Comparison of ENCODE assay signal across 8 mouse cellular contexts in the genomic region with DNA sequence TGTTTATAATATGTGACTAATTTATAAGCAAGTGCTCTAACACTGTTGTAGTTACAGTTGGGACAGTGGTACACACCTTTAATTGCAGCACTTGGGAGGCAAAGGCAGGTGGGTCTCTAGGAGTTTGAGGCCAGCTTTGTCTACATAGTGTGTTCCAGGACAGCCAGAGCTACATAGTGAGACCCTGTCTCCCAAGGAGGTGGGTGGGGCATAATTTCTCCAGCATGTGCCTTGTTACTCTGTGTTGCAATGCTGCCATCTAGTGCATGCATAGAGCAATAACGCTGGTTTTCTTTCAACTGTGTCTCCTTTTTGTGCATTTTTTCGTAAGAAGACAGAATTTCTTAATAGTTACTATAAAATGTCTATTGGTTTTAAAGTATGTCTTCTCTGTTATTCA. TPM values are rescaled to one million over a fixed set of nuclear protein-coding genes. Genes with fewer than 3 reads are reported as not detected.
A peak's percentile ranks its signal among the peaks of the same experiment; 100 is the strongest.
DNase-seq lines count a peak whose midpoint lies in the region; ATAC-seq and TF ChIP-seq lines count a peak whose summit lies in the region.

No protein-coding gene starts in this region.

- peak; percentile 56 to 91 for TF ChIP-seq CTCF in CH12.LX (conservative IDR thresholded peaks at IDR 0.05 in 1 of 2, IDR thresholded peaks at IDR 0.05 in 1 of 2; ENCODE audit: low read depth in 2 of 2, low read length in 2 of 2)
- peak; percentile 89 for TF ChIP-seq CTCF in liver, embryonic 14.5 days (IDR thresholded peaks at IDR 0.05; ENCODE audit: low read depth)

- TF ChIP-seq RAD21 in CH12.LX (IDR thresholded peaks at IDR 0.05; ENCODE audit: low read depth, low read length): peak; percentile 91

- 42% methylated on average over 2 of the region's 2 CpGs for WGBS in embryonic facial prominence, embryonic 10.5 days
- 40% methylated on average over 2 of the region's 2 CpGs for WGBS in liver, embryonic 14.5 days (ENCODE audit: insufficient replicate concordance)
- 41% methylated on average over 2 of the region's 2 CpGs for WGBS in neural tube, embryonic 14.5 days

- 0 out of 2 replicates have a peak, but pooled peaks have one; percentile 35 for ATAC-seq in liver, embryonic 14.5 days (ENCODE audit: insufficient read depth)
- ATAC-seq in neural tube, embryonic 14.5 days (ENCODE audit: low read depth): peak; percentile 94

- no peak for TF ChIP-seq POLR2A in CH12.LX (IDR thresholded peaks at IDR 0.05; ENCODE audit: low read depth, low read length)

- no peak overlapping the region for H3K4me2 ChIP-seq in CH12.LX (ENCODE audit: insufficient read depth, low read depth, poor library complexity, severe bottlenecking)
- no peak overlapping the region for H3K4me2 ChIP-seq in liver, embryonic 14.5 days (ENCODE audit: low read depth)
- no peak overlapping the region for H3K4me2 ChIP-seq in neural tube, embryonic 14.5 days (ENCODE audit: low read depth, low read length)

- no peaks in the 10 kb centered on the region for H3K27me3 ChIP-seq in CH12.LX (replicated peaks)
- no peaks in the 10 kb centered on the region for H3K27me3 ChIP-seq in embryonic facial prominence, embryonic 10.5 days (replicated peaks; ENCODE audit: low read depth, poor library complexity, severe bottlenecking)
- no peaks in the 10 kb centered on the region for H3K27me3 ChIP-seq in liver, embryonic 14.5 days (ENCODE audit: control insufficient read depth, insufficient read depth, low read length)
- H3K27me3 ChIP-seq in neural tube, embryonic 14.5 days (ENCODE audit: control insufficient read depth, insufficient read depth, low read length): no peaks in the 10 kb centered on the region

- in situ Hi-C loops in CH12.LX (cut with MboI; ENCODE audit: low pct_ligation_motif_present, low pct_unique_long_range_greater_than_20kb, low sequenced_read_pairs): no loop called here

- H3K9me3 ChIP-seq in CH12.LX (replicated peaks; ENCODE audit: low read length): no peaks in the 10 kb centered on the region
- H3K9me3 ChIP-seq in embryonic facial prominence, embryonic 10.5 days: no peaks in the 10 kb centered on the region
- H3K9me3 ChIP-seq in liver, embryonic 14.5 days (ENCODE audit: control insufficient read depth, low read length): no peaks in the 10 kb centered on the region
- no peaks in the 10 kb centered on the region for H3K9me3 ChIP-seq in neural tube, embryonic 14.5 days (ENCODE audit: control insufficient read depth, low read length)

- no peaks in the 10 kb centered on the region for H3K4me1 ChIP-seq in CH12.LX (ENCODE audit: control insufficient read depth in 1 of 2, insufficient read depth in 2 of 2)
- H3K4me1 ChIP-seq in embryonic facial prominence, embryonic 10.5 days: no peaks in the 10 kb centered on the region
- H3K4me1 ChIP-seq in liver, embryonic 14.5 days (replicated peaks; ENCODE audit: control insufficient read depth in 2 of 2, insufficient read depth in 2 of 2, low read length in 1 of 2): no peaks in the 10 kb centered on the region
- H3K4me1 ChIP-seq in neural tube, embryonic 14.5 days (ENCODE audit: control insufficient read depth, insufficient read depth, low read length): no peaks in the 10 kb centered on the region

- peak; percentile 61 for DNase-seq in CH12.LX (ENCODE audit: extremely low read depth)
- peak; percentile 9 for DNase-seq in adrenal gland, adult 8-10 months
- DNase-seq in embryonic facial prominence, embryonic 10.5 days (ENCODE audit: low spot score): peak; percentile 64
- peak; percentile 45 to 55 for DNase-seq in heart, postnatal 10 days
- peak; percentile 40 to 43 for DNase-seq in kidney, postnatal 25 days
- DNase-seq in liver, embryonic 14.5 days (ENCODE audit: low read depth in 3 of 3, low spot score in 3 of 3): peak; percentile 27 to 51 (median 40)
- no peak for DNase-seq in testis, postnatal 10 days (ENCODE audit: low spot score)

- H3K36me3 ChIP-seq in CH12.LX (replicated peaks in 1 of 2; ENCODE audit: control insufficient read depth in 1 of 2, insufficient read depth in 1 of 2, low read length in 1 of 2): peaks cover 42 to 89% of the 10 kb centered on the region in 2 experiments
- H3K36me3 ChIP-seq in embryonic facial prominence, embryonic 10.5 days (replicated peaks): peaks cover 58% of the 10 kb centered on the region
- H3K36me3 ChIP-seq in liver, embryonic 14.5 days (replicated peaks; ENCODE audit: control insufficient read depth, insufficient read depth, low read depth): peaks cover 48% of the 10 kb centered on the region
- H3K36me3 ChIP-seq in neural tube, embryonic 14.5 days (ENCODE audit: control insufficient read depth, insufficient read depth, low read length): peaks cover 8% of the 10 kb centered on the region

- dilution Hi-C loops in CH12.LX (cut with MboI; ENCODE audit: extremely low pct_ligation_motif_present, extremely low pct_unique_long_range_greater_than_20kb, low sequenced_read_pairs): no loop called here

- no peak for TF ChIP-seq EP300 in CH12.LX (IDR thresholded peaks at IDR 0.05; ENCODE audit: low read length)
- no peak for TF ChIP-seq EP300 in liver, embryonic 14.5 days (IDR thresholded peaks at IDR 0.05; ENCODE audit: low read depth)

- H3K4me3 ChIP-seq in CH12.LX (replicated peaks in 1 of 3; ENCODE audit: low read depth in 2 of 3, low read length in 2 of 3, poor library complexity in 1 of 3): no peak overlapping the region
- H3K4me3 ChIP-seq in embryonic facial prominence, embryonic 10.5 days: no peak overlapping the region
- H3K4me3 ChIP-seq in liver, embryonic 14.5 days (ENCODE audit: insufficient read depth in 1 of 2, low read depth in 2 of 2, low read length in 2 of 2): no peak overlapping the region
- H3K4me3 ChIP-seq in neural tube, embryonic 14.5 days (ENCODE audit: low read depth, low read length): no peak overlapping the region

- no peak overlapping the region for H3K27ac ChIP-seq in CH12.LX (ENCODE audit: insufficient read depth, low read depth)
- H3K27ac ChIP-seq in embryonic facial prominence, embryonic 10.5 days (replicated peaks): no peak overlapping the region
- H3K27ac ChIP-seq in liver, embryonic 14.5 days: no peak overlapping the region
- H3K27ac ChIP-seq in neural tube, embryonic 14.5 days (ENCODE audit: low read depth, low read length): no peak overlapping the region

- no peak overlapping the region for H3K9ac ChIP-seq in CH12.LX (ENCODE audit: insufficient read depth, low read depth)
- no peak overlapping the region for H3K9ac ChIP-seq in liver, embryonic 14.5 days (replicated peaks)
- H3K9ac ChIP-seq in neural tube, embryonic 14.5 days (replicated peaks; ENCODE audit: low read depth, low read length): no peak overlapping the region

- no peaks in the 10 kb centered on the region for H3K79me2 ChIP-seq in CH12.LX (replicated peaks; ENCODE audit: control insufficient read depth, extremely low read depth, insufficient read depth, poor library complexity, severe bottlenecking)

- intact Hi-C loops in heart, postnatal 10 days (cut with DNase I): loop anchor here (5.0 kb wide), 2 partner anchors 72 to 277 kb away; no protein-coding TSS in a partner anchor

TF ChIP-seq in CH12.LX, 34 proteins besides CTCF, POLR2A, EP300 and RAD21 (continues in another document):
- TF ChIP-seq MXI1 (IDR thresholded peaks at IDR 0.05; ENCODE audit: low read depth, low read length) (peak; percentile 63; the same call in 1 of the 2 replicates), POLR2AphosphoS2 (IDR thresholded peaks at IDR 0.05; ENCODE audit: low read depth, low read length) (no peak), ZKSCAN1 (IDR thresholded peaks at IDR 0.05; ENCODE audit: borderline replicate concordance, low read depth, low read length) (no peak), MEF2A (IDR thresholded peaks at IDR 0.05; ENCODE audit: borderline replicate concordance, low read depth, low read length) (no peak), ELF1 (IDR thresholded peaks at IDR 0.05; ENCODE audit: low read depth, low read length) (no peak), JUND (conservative IDR thresholded peaks at IDR 0.05; ENCODE audit: low read depth, low read length) (no peak; the same call in 1 of the 2 replicates), NELFE (IDR thresholded peaks at IDR 0.05; ENCODE audit: low read depth, low read length) (no peak), CHD2 (IDR thresholded peaks at IDR 0.05; ENCODE audit: low read length) (no peak), TBP (conservative IDR thresholded peaks at IDR 0.05; ENCODE audit: low read depth, low read length) (no peak)

RNA-seq across cellular contexts. Expression of a gene that starts 33.4 kb away (rescaled TPM):
- total RNA-seq in CH12.LX (2012; rRNA removed) (48.1 and 51.3 TPM in 2 replicates), CH12.LX (2014; rRNA removed) (32.9 and 40.7 TPM in 2 replicates)
- 95.2 and 118 TPM in 2 replicates for polyA plus RNA-seq in CH12.LX (2012; ENCODE audit: insufficient read length, low read depth)
- 100 to 1,000 TPM in 3 of 4 experiments, 10 to 100 TPM in 1; 80.1 to 207 (median 141) TPM for total RNA-seq in adrenal gland, adult 8-10 months (2022)
- 136 and 149 TPM in 2 replicates for polyA plus RNA-seq in embryonic facial prominence, embryonic 10.5 days (2016; fragmentation: Nextera tagmentation; extraction: Ambion mirVana)
- total RNA-seq in heart, postnatal 10 days (2021): 10 to 100 TPM; 49.0 to 52.2 TPM
- 44.2 and 50.6 TPM in 2 replicates for polyA plus RNA-seq in liver, embryonic 14.5 days (2012; rRNA removed)
- polyA plus RNA-seq in liver, embryonic 14.5 days (2014; fragmentation: Nextera tagmentation; extraction: Ambion mirVana): 29.0 and 34.5 TPM in 2 replicates
- polyA plus RNA-seq in neural tube, embryonic 14.5 days (2014; fragmentation: Nextera tagmentation; extraction: Ambion mirVana): 194 and 225 TPM in 2 replicates

RNA-seq across cellular contexts. Expression of a gene that starts 47.0 kb away (rescaled TPM):
- total RNA-seq in CH12.LX (2012; rRNA removed): 24.6 and 25.6 TPM in 2 replicates
- 51.0 and 57.1 TPM in 2 replicates for total RNA-seq in CH12.LX (2014; rRNA removed)
- polyA plus RNA-seq in CH12.LX (2012; ENCODE audit: insufficient read length, low read depth): 37.2 and 39.9 TPM in 2 replicates
- 10 to 100 TPM in 2 of 4 experiments, 1 to 10 TPM in 2; 7.7 to 14.2 (median 9.8) TPM for total RNA-seq in adrenal gland, adult 8-10 months (2022)
- 21.3 and 24.3 TPM in 2 replicates for polyA plus RNA-seq in embryonic facial prominence, embryonic 10.5 days (2016; fragmentation: Nextera tagmentation; extraction: Ambion mirVana)
- 10 to 100 TPM; 12.1 to 13.8 TPM for total RNA-seq in heart, postnatal 10 days (2021)
- polyA plus RNA-seq in liver, embryonic 14.5 days (2012; rRNA removed): 4.3 and 8.0 TPM in 2 replicates
- polyA plus RNA-seq in liver, embryonic 14.5 days (2014; fragmentation: Nextera tagmentation; extraction: Ambion mirVana): 15.0 and 16.2 TPM in 2 replicates
- 22.4 and 25.3 TPM in 2 replicates for polyA plus RNA-seq in neural tube, embryonic 14.5 days (2014; fragmentation: Nextera tagmentation; extraction: Ambion mirVana)

RNA-seq across cellular contexts. Expression of a gene that starts 47.1 kb away (rescaled TPM):
- total RNA-seq in CH12.LX (2012; rRNA removed): 17.4 and 17.5 TPM in 2 replicates
- total RNA-seq in CH12.LX (2014; rRNA removed): 30.6 and 37.0 TPM in 2 replicates
- 16.7 and 23.3 TPM in 2 replicates for polyA plus RNA-seq in CH12.LX (2012; ENCODE audit: insufficient read length, low read depth)
- total RNA-seq in adrenal gland, adult 8-10 months (2022): 10 to 100 TPM; 20.7 to 32.5 (median 25.3) TPM
- 10.8 and 12.3 TPM in 2 replicates for polyA plus RNA-seq in embryonic facial prominence, embryonic 10.5 days (2016; fragmentation: Nextera tagmentation; extraction: Ambion mirVana)
- total RNA-seq in heart, postnatal 10 days (2021): 10 to 100 TPM; 13.2 to 15.0 TPM
- polyA plus RNA-seq in liver, embryonic 14.5 days (2012; rRNA removed): 6.8 and 9.8 TPM in 2 replicates
- 15.1 and 16.3 TPM in 2 replicates for polyA plus RNA-seq in liver, embryonic 14.5 days (2014; fragmentation: Nextera tagmentation; extraction: Ambion mirVana)
- 7.3 and 9.6 TPM in 2 replicates for polyA plus RNA-seq in neural tube, embryonic 14.5 days (2014; fragmentation: Nextera tagmentation; extraction: Ambion mirVana)
